Mouse (Mus musculus) MEL (cell line): ENCODE data around the gene Tie1. TPM values are rescaled to one million over a fixed set of nuclear protein-coding genes. Genes with fewer than 3 reads are reported as not detected.

ENCODE experiments used
- DNase-seq: peaks from one replicate; pipeline ENCODE4 v3.0.0; 2011; ENCODE audit warnings: low read depth, low spot score
- H3K27ac ChIP-seq: 2 replicates; pipeline ENCODE4 v1.5.1; 2012; ENCODE audit warnings: low read depth, mild to moderate bottlenecking, control low read depth, low read length, moderate library complexity; ENCODE audit not compliant: control insufficient read depth
- H3K27me3 ChIP-seq, 2 experiments: fragments of 150-350 bp in 1 of 2; sonication (generic) in 1 of 2; 2 replicates each; pipeline ENCODE4 v1.6.1; 2012; ENCODE audit warnings: low read length in 2 of 2, mild to moderate bottlenecking in 2 of 2, improper control_type of control experiment in 1 of 2, moderate library complexity in 1 of 2; ENCODE audit not compliant: insufficient read depth in 2 of 2, control insufficient read depth in 1 of 2
- H3K36me3 ChIP-seq, 2 experiments: 2 replicates each; pipeline ENCODE4 v1.6.1; 2012 to 2014; ENCODE audit warnings: low read length in 2 of 2, improper control_type of control experiment in 1 of 2, inconsistent platforms in 1 of 2, mild to moderate bottlenecking in 1 of 2; ENCODE audit not compliant: insufficient read depth in 2 of 2, control insufficient read depth in 1 of 2
- H3K4me1 ChIP-seq, 2 experiments: fragments of 150-350 bp in 1 of 2; sonication (generic) in 1 of 2; 2 replicates each; pipeline ENCODE4 v1.6.1; 2012; ENCODE audit warnings: low read length in 2 of 2, improper control_type of control experiment in 1 of 2, mild to moderate bottlenecking in 1 of 2; ENCODE audit not compliant: insufficient read depth in 2 of 2, control insufficient read depth in 1 of 2
- H3K4me3 ChIP-seq, 2 experiments: fragments of 150-350 bp in 1 of 2; sonication (generic) in 1 of 2; 2 replicates each; pipeline ENCODE4 v1.5.1; 2012; ENCODE audit warnings: low read depth in 2 of 2, low read length in 2 of 2, mild to moderate bottlenecking in 2 of 2, moderate library complexity in 2 of 2, control low read depth in 1 of 2, improper control_type of control experiment in 1 of 2; ENCODE audit not compliant: control insufficient read depth in 1 of 2, insufficient read depth in 1 of 2
- H3K79me2 ChIP-seq: 2 replicates; pipeline ENCODE4 v1.6.1; 2012; ENCODE audit warnings: mild to moderate bottlenecking, low read length, moderate library complexity; ENCODE audit not compliant: control insufficient read depth, poor library complexity, insufficient read depth
- H3K9ac ChIP-seq: 2 replicates; pipeline ENCODE4 v1.6.1; 2012; ENCODE audit warnings: low read depth, mild to moderate bottlenecking, control low read depth, low read length, moderate library complexity; ENCODE audit not compliant: control insufficient read depth, poor library complexity, severe bottlenecking
- H3K9me3 ChIP-seq: fragments of 150-350 bp; sonication (generic); replicated peaks from 2 replicates; pipeline ENCODE4 v1.6.1; 2012; ENCODE audit warnings: mild to moderate bottlenecking, low read length, improper control_type of control experiment, moderate library complexity; ENCODE audit not compliant: insufficient read depth
- CHD1 ChIP-seq: IDR thresholded peaks from 2 replicates; pipeline ENCODE4 v1.6.1; 2012; ENCODE audit warnings: low read depth, mild to moderate bottlenecking, inconsistent platforms, low read length, improper control_type of control experiment
- CHD2 ChIP-seq: IDR thresholded peaks from 2 replicates; pipeline ENCODE4 v1.6.1; 2011; ENCODE audit warnings: low read length, improper control_type of control experiment
- CTCF ChIP-seq, 3 experiments: IDR thresholded peaks in 2 of 3; conservative IDR thresholded peaks in 1 of 3; 2 replicates each; pipeline ENCODE4 v1.5.1; 2011 to 2012; ENCODE audit warnings: low read length in 3 of 3, low read depth in 2 of 3, mild to moderate bottlenecking in 2 of 3, improper control_type of control experiment in 1 of 3, inconsistent platforms in 1 of 3, mixed read lengths in 1 of 3, moderate library complexity in 1 of 3; ENCODE audit not compliant: control insufficient read depth in 1 of 3, insufficient read depth in 1 of 3, poor library complexity in 1 of 3, severe bottlenecking in 1 of 3
- E2F4 ChIP-seq: IDR thresholded peaks from 2 replicates; pipeline ENCODE4 v1.6.1; 2011; ENCODE audit warnings: low read depth, low read length, improper control_type of control experiment, borderline replicate concordance
- ELF1 ChIP-seq: IDR thresholded peaks from 2 replicates; pipeline ENCODE4 v1.6.1; 2014; ENCODE audit warnings: low read depth, mild to moderate bottlenecking, inconsistent platforms, low read length, improper control_type of control experiment, moderate library complexity
- EP300 ChIP-seq, 2 experiments: IDR thresholded peaks; 2 replicates each; pipeline ENCODE4 v1.6.1; 2011; ENCODE audit warnings: improper control_type of control experiment in 2 of 2, low read length in 2 of 2, low read depth in 1 of 2, mild to moderate bottlenecking in 1 of 2
- ETS1 ChIP-seq: IDR thresholded peaks from 2 replicates; pipeline ENCODE4 v1.6.1; 2012; ENCODE audit warnings: low read depth, mild to moderate bottlenecking, inconsistent platforms, low read length, improper control_type of control experiment, moderate library complexity
- GABPA ChIP-seq: IDR thresholded peaks from 2 replicates; pipeline ENCODE4 v1.6.1; 2012; ENCODE audit warnings: low read depth, mild to moderate bottlenecking, inconsistent platforms, low read length, improper control_type of control experiment, moderate library complexity
- GATA1 ChIP-seq: IDR thresholded peaks from 2 replicates; pipeline ENCODE4 v1.6.1; 2011; ENCODE audit warnings: low read depth, low read length, improper control_type of control experiment
- JUND ChIP-seq: IDR thresholded peaks from 2 replicates; pipeline ENCODE4 v1.6.1; 2011; ENCODE audit warnings: low read depth, mild to moderate bottlenecking, improper control_type of control experiment, low read length
- KAT2A ChIP-seq: conservative IDR thresholded peaks from 2 replicates; pipeline ENCODE4 v1.6.1; 2012; ENCODE audit warnings: low read depth, low read length, improper control_type of control experiment, inconsistent platforms
- MAFK ChIP-seq: IDR thresholded peaks from 2 replicates; pipeline ENCODE4 v1.6.1; 2011; ENCODE audit warnings: low read depth, mild to moderate bottlenecking, low read length, improper control_type of control experiment, borderline replicate concordance
- MAX ChIP-seq: IDR thresholded peaks from 2 replicates; pipeline ENCODE4 v1.6.1; 2011; ENCODE audit warnings: low read length, improper control_type of control experiment
- MAZ ChIP-seq: IDR thresholded peaks from 2 replicates; pipeline ENCODE4 v1.6.1; 2012; ENCODE audit warnings: low read depth, mild to moderate bottlenecking, inconsistent platforms, low read length, improper control_type of control experiment
- MEF2A ChIP-seq: IDR thresholded peaks from 2 replicates; pipeline ENCODE4 v1.6.1; 2014; ENCODE audit warnings: low read depth, mild to moderate bottlenecking, inconsistent platforms, low read length, improper control_type of control experiment; ENCODE audit not compliant: poor library complexity, insufficient replicate concordance, severe bottlenecking; ENCODE audit errors: extremely low read depth
- MXI1 ChIP-seq: IDR thresholded peaks from 2 replicates; pipeline ENCODE4 v1.6.1; 2011; ENCODE audit warnings: mild to moderate bottlenecking, low read depth, low read length, improper control_type of control experiment
- MYB ChIP-seq: IDR thresholded peaks from 2 replicates; pipeline ENCODE4 v1.6.1; 2011; ENCODE audit warnings: mild to moderate bottlenecking, low read depth, low read length, improper control_type of control experiment
- MYC ChIP-seq: IDR thresholded peaks from 2 replicates; pipeline ENCODE4 v1.6.1; 2011; ENCODE audit warnings: low read depth, mild to moderate bottlenecking, low read length, improper control_type of control experiment, moderate library complexity
- NELFE ChIP-seq: IDR thresholded peaks from 2 replicates; pipeline ENCODE4 v1.6.1; 2011; ENCODE audit warnings: low read depth, low read length, improper control_type of control experiment
- POLR2A ChIP-seq, 2 experiments: IDR thresholded peaks; 2 replicates each; pipeline ENCODE4 v1.6.1; 2011 to 2012; ENCODE audit warnings: low read length in 2 of 2, mild to moderate bottlenecking in 2 of 2, control low read depth in 1 of 2, improper control_type of control experiment in 1 of 2, low read depth in 1 of 2, moderate library complexity in 1 of 2; ENCODE audit not compliant: control insufficient read depth in 1 of 2, insufficient read depth in 1 of 2, poor library complexity in 1 of 2
- POLR2AphosphoS2 ChIP-seq: IDR thresholded peaks from 2 replicates; pipeline ENCODE4 v1.6.1; 2011; ENCODE audit warnings: low read length, improper control_type of control experiment
- POLR2AphosphoS5 ChIP-seq: IDR thresholded peaks from 2 replicates; pipeline ENCODE4 v1.6.1; 2012; ENCODE audit warnings: low read depth, borderline replicate concordance, mild to moderate bottlenecking, inconsistent platforms, low read length, moderate library complexity, mixed read lengths
- RAD21 ChIP-seq: IDR thresholded peaks from 2 replicates; pipeline ENCODE4 v1.6.1; 2011; ENCODE audit warnings: mild to moderate bottlenecking, low read depth, low read length, improper control_type of control experiment
- RCOR1 ChIP-seq: IDR thresholded peaks from 2 replicates; pipeline ENCODE4 v1.6.1; 2012; ENCODE audit warnings: low read depth, mild to moderate bottlenecking, inconsistent platforms, low read length, improper control_type of control experiment
- SIN3A ChIP-seq: IDR thresholded peaks from 2 replicates; pipeline ENCODE4 v1.6.1; 2012; ENCODE audit warnings: low read length, improper control_type of control experiment, inconsistent platforms
- TAL1 ChIP-seq: IDR thresholded peaks from 2 replicates; pipeline ENCODE4 v1.6.1; 2012; ENCODE audit warnings: mild to moderate bottlenecking, inconsistent platforms, low read length, moderate library complexity, mixed read lengths
- TBP ChIP-seq: IDR thresholded peaks from 2 replicates; pipeline ENCODE4 v1.8.0; 2011; ENCODE audit warnings: low read depth, low read length, improper control_type of control experiment
- TCF12 ChIP-seq: IDR thresholded peaks from 2 replicates; pipeline ENCODE4 v1.6.1; 2014; ENCODE audit warnings: low read depth, mild to moderate bottlenecking, inconsistent platforms, low read length, improper control_type of control experiment, moderate library complexity
- UBTF ChIP-seq: IDR thresholded peaks from 2 replicates; pipeline ENCODE4 v1.6.1; 2012; ENCODE audit warnings: low read depth, mild to moderate bottlenecking, inconsistent platforms, low read length, improper control_type of control experiment, moderate library complexity, borderline replicate concordance; ENCODE audit not compliant: insufficient read depth
- USF1 ChIP-seq: IDR thresholded peaks from 2 replicates; pipeline ENCODE4 v1.6.1; 2014; ENCODE audit warnings: low read depth, mild to moderate bottlenecking, inconsistent platforms, low read length, improper control_type of control experiment, moderate library complexity
- ZC3H11A ChIP-seq: IDR thresholded peaks from 2 replicates; pipeline ENCODE4 v1.6.1; 2012; ENCODE audit warnings: low read depth, mild to moderate bottlenecking, inconsistent platforms, low read length, improper control_type of control experiment
- ZKSCAN1 ChIP-seq: IDR thresholded peaks from 2 replicates; pipeline ENCODE4 v1.6.1; 2012; ENCODE audit warnings: low read depth, mild to moderate bottlenecking, inconsistent platforms, low read length, improper control_type of control experiment, moderate library complexity
- ZMIZ1 ChIP-seq: IDR thresholded peaks from 2 replicates; pipeline ENCODE4 v1.6.1; 2012; ENCODE audit warnings: low read depth, mild to moderate bottlenecking, inconsistent platforms, low read length, improper control_type of control experiment, moderate library complexity
- ZNF384 ChIP-seq: IDR thresholded peaks from 2 replicates; pipeline ENCODE4 v1.6.1; 2012; ENCODE audit warnings: low read depth, mild to moderate bottlenecking, inconsistent platforms, low read length, improper control_type of control experiment
- polyA plus RNA-seq, 2 experiments: library from polyadenylated mRNA; stranded (reverse) in 1 of 2; unstranded in 1 of 2; fragments of >175 nt in 1 of 2; fragments of >200 nt in 1 of 2; gene quantifications; 2 replicates each; pipeline versions ENCODE4 v1.2.1 to v1.2.4; 2012; ENCODE audit warnings: low replicate concordance in 2 of 2, low read depth in 1 of 2; ENCODE audit not compliant: insufficient read length in 2 of 2, insufficient read depth in 1 of 2, missing spikeins in 1 of 2
- total RNA-seq: library from RNA; depleted of rRNA; stranded (reverse); fragments of 300-350 nt; gene quantifications from 2 replicates; pipeline ENCODE4 v1.2.3, GENCODE M21; 2012

Gene Tie1
- total and polyA plus RNA-seq, 3 experiments: 0.03 TPM; not detected in 2

DNA sequence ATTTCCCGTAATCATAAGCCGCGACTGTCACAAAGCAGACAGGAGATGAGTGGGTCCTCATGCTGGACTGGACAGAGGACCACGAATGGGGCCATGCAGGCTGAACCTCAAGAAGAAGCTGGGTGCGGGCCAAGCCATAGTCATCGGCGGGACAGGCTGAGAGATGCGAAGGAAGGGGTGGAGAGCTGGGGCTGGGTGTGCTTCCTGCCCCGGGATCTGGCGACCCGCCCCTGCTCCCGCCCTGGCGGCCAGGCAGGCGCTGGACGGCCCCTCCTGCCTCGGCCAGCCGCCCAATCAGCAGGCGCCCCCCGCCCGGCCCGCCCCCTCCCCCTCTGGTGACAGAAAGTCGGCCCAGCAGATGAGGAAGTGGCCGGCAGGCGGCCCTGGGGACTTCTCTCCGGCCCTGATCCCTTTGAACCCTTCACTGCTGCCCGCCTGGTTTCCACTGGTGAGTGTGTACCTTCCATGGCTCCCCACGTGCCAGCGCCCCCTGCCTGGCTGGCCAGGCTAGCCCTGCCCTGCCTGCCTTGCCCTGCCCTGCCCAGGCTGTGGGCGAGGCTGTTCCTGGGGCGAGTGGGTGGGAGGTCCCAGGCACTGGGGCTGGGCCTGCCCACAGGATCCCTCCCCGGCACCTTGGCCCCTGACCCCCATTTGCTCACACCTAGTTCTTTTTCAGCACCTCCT is 62.0 kb downstream of the Tie1 start, which contains the start of gene Elovl1 (continued):
- TF ChIP-seq MYC: no peak
- no peak for TF ChIP-seq E2F4
- TF ChIP-seq MEF2A: no peak
- TF ChIP-seq ZNF384: no peak
- peak; percentile 63 for TF ChIP-seq NELFE
- no peak for TF ChIP-seq TAL1
- TF ChIP-seq TCF12: peak; percentile 55
- TF ChIP-seq RAD21: no peak
- no peak for TF ChIP-seq KAT2A
- TF ChIP-seq, all 39 proteins: peak for 10

DNA sequence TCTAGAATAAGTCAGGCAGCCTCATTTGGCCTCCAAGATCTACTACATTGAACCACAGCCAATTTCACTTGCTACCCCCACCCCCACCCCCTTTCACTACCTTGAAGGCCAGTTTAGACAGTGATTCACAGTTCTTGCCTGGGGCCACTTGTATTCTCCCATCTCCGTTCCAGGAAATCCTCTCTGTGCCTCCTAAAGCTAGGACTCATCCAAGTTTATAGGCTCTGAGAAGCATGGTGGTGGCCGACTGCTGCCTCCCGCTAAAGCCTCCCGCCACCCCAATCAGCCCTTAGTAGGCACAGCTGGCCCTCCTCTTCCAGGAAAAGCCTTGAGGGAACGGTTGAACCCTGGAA is 62.5 kb downstream of the Tie1 start:
- H3K36me3 ChIP-seq: peaks cover 2 to 38% of the 10 kb centered on the region in 2 experiments; a peak in 3 of 4 replicates

More for the DNA sequence above, 62.5 kb downstream of the Tie1 start:
- peaks cover 18 to 44% of the 10 kb centered on the region in 2 experiments for H3K4me1 ChIP-seq
- peak overlapping the region; percentile 92 for H3K9ac ChIP-seq
- DNase-seq: peak; percentile 46
- H3K27me3 ChIP-seq: no peaks in the 10 kb centered on the region
- TF ChIP-seq MYC: no peak
- no peak for TF ChIP-seq RAD21
- no peak for TF ChIP-seq ZMIZ1
- TF ChIP-seq ETS1: no peak
- TF ChIP-seq EP300 (IDR thresholded peaks at IDR 0.05; ENCODE audit: low read depth in 1 of 2, low read length in 2 of 2): no peak; a peak in 1 of 4 replicates
- TF ChIP-seq MAFK: 0 out of 2 replicates have a peak, but pooled peaks have one; percentile 7
- TF ChIP-seq POLR2AphosphoS2: no peak
- TF ChIP-seq KAT2A: no peak
- no peak for TF ChIP-seq TBP
- no peak for TF ChIP-seq CHD1
- no peak for TF ChIP-seq GATA1
- TF ChIP-seq ZNF384: no peak
- TF ChIP-seq MAZ: 0 out of 2 replicates have a peak, but pooled peaks have one; percentile 3
- no peak for TF ChIP-seq ZC3H11A
- no peak for TF ChIP-seq POLR2A (IDR thresholded peaks at IDR 0.05; ENCODE audit: control insufficient read depth in 1 of 2, insufficient read depth in 1 of 2, low read depth in 1 of 2, low read length in 2 of 2, poor library complexity in 1 of 2)
- TF ChIP-seq USF1: no peak
- no peak for TF ChIP-seq GABPA
- TF ChIP-seq JUND: no peak
- no peak for TF ChIP-seq UBTF
- TF ChIP-seq MEF2A: no peak
- TF ChIP-seq CTCF (IDR thresholded peaks at IDR 0.05 in 2 of 3, conservative IDR thresholded peaks at IDR 0.05 in 1 of 3; ENCODE audit: control insufficient read depth in 1 of 3, insufficient read depth in 1 of 3, low read depth in 2 of 3, low read length in 3 of 3, poor library complexity in 1 of 3, severe bottlenecking in 1 of 3): no peak
- TF ChIP-seq MYB: no peak
- TF ChIP-seq RCOR1: no peak
- TF ChIP-seq ELF1: no peak
- TF ChIP-seq CHD2: no peak
- TF ChIP-seq TAL1: no peak
- TF ChIP-seq POLR2AphosphoS5: no peak
- TF ChIP-seq MXI1: no peak
- TF ChIP-seq SIN3A: peak; percentile 19; the same call in 1 of the 2 replicates
- no peak for TF ChIP-seq MAX
- TF ChIP-seq ZKSCAN1: 0 out of 2 replicates have a peak, but pooled peaks have one; percentile 23
- TF ChIP-seq NELFE: no peak
- TF ChIP-seq, all 39 proteins: peak for 4
- H3K4me3 ChIP-seq: peak overlapping the region; percentile 76 to 89
- H3K27ac ChIP-seq: peak overlapping the region; percentile 82
- peaks cover 35% of the 10 kb centered on the region for H3K79me2 ChIP-seq
- H3K9me3 ChIP-seq: no peaks in the 10 kb centered on the region
